Mouse (Mus musculus): ENCODE measurements around the gene Atp13a2. TPM values are rescaled to one million over a fixed set of nuclear protein-coding genes. Genes with fewer than 3 reads are reported as not detected.

Gene Atp13a2
- total RNA-seq, 2 experiments from 2014 or later = 30.2 to 31.0 TPM

DNA sequence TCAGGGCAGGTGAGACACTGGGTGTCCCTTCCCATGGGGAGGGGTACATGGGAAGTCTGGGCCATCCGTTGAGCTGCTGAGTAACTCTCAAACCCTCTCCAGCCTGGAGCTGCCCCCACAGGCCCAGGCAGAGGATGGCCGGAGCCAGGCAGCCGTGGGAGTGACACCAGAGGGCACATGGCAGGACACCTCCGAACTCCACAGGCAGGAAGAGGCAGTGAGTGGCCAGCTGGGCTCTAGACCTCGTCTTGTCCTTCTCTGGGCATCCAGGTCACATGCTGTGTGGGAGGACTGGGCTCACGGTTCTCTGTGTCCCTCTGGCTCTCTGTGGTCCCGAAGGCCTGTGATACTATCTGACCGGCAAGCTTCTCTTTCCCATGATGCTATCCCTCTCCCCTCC lies 7.2 kb downstream of the Atp13a2 start:
- no peak for DNase-seq (ENCODE audit: low spot score in 2 of 2)

DNA sequence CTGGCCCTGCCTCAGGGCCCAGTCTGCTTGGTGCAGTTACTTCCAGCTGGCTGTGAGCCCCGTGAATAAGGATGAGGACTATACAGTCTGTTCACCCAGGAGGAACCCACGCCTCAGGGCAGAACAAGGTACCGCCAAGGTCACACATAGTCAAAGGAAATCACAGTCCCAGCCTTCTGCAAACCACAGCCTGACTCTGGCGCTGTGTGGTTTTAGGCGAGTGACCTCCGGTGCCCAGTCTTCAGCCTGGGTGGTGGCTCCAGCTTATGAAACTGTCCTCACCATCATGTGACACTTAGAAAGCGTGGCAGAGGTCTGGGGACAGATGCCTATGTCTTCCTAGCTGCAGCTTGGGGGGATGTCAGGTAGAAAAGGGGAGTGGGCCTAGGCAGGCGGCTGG lies 9.1 kb downstream of the Atp13a2 start:
- DNase-seq (ENCODE audit: low spot score in 2 of 2) = no peak

DNA sequence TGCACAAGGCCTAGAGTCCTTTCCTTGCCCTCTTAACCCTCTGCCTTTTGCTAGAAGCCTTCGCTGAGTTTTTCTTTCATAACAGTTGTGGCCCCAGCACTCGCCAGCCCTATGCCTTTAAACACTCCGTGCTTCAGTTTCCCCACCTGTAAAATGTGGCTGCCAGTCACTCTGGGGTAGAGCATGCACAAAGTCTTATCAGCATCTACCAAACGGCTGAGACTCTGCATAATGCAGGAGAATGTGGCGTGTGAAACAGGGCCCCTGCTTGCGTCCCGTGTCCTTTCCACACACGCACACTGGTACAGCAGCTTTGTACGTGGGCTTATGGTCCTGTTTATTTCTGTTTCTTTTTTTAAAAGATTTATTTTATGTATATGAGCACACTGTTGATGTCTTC lies 10.1 kb downstream of the Atp13a2 start:
- DNase-seq (ENCODE audit: low spot score in 2 of 2) = no peak

DNA sequence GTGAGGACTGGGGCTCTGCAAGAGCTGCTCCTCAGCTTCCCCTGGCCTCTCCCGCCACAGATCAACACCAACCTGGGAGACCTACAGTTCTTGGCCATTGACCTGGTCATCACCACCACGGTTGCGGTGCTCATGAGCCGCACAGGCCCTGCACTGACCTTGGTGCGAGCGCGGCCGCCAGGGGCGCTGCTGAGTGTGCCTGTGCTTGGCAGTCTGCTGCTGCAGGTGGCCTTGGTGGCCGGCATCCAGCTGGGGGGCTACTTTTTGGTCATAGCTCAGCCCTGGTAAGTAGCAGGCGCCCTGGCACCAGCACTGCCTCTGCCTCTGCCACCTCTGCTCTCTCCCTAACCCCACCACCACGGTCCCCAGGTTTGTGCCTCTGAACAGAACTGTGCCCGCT lies 19.3 kb downstream of the Atp13a2 start:
- peak; percentile 67 for DNase-seq (ENCODE audit: low spot score in 2 of 2)

DNA sequence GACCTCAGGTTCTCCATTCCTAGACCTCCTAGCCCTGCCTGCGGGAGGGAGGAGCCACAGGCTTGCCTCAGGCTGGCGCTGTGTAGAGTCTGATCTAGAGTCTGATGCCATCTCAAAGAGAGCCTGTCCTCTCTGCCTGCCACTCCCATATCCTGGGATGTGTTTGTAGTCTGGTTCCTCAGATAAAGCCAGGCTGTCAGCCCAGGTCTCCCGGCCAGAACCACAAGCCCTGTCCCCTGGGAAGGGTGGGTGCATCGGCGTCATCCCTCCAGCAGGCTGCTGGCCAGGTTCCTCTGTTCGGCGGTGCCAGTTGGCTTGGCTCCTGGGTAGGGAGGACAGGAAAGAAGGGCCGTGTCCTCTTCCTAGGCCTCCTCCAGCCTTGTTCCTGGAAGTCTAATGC lies 21.4 kb downstream of the Atp13a2 start:
- peak in 1 of 2 experiments; percentile 47 for DNase-seq (ENCODE audit: low spot score in 2 of 2)

DNA sequence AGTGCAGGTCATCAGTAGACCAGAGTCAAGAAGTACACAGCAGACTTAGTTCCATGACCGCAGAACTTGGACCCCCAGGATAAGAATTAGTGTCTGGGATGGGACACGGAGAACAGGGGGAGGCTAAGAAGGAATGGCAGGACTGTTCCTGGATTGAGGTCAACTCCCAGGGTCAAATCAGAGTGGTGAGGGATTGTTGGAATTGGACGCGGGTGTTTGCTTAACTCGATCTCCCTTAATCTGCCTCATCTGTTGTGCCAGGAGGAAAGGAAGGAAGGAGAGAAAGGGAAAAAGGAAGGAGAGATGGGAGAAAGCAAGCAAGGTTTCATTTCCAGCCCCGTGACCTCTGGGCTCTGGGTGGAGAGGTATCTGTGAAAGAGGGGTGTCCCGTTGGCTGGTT lies 23.4 kb downstream of the Atp13a2 start, which contains the start of gene Mfap2:
Mfap2 (plus strand) TSS at position 301 of the 400 bp plus-strand sequence.
- DNase-seq (ENCODE audit: low spot score in 2 of 2) = no peak

DNA sequence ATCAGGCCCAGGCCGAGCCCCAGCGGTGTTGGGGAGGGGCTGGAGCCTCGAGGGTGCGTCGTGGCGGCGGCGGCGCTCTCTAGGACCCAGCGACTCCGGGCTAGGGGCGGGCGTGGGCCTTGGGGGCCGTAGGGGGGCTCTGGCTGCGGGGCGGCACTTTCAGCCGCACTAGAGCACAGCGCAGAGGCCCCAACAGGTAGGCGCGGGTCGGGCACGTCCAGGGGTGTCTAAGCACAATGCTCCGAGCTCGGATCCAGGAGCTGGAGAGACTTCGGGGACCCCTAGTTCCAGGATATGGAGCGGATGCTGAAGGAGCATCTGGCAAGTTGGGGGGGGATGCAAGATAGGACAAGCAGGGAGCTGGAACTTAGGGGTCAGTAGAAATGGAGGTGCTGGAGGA lies 23.9 kb downstream of the Atp13a2 start:
- DNase-seq (ENCODE audit: low spot score in 2 of 2) = no peak

DNA sequence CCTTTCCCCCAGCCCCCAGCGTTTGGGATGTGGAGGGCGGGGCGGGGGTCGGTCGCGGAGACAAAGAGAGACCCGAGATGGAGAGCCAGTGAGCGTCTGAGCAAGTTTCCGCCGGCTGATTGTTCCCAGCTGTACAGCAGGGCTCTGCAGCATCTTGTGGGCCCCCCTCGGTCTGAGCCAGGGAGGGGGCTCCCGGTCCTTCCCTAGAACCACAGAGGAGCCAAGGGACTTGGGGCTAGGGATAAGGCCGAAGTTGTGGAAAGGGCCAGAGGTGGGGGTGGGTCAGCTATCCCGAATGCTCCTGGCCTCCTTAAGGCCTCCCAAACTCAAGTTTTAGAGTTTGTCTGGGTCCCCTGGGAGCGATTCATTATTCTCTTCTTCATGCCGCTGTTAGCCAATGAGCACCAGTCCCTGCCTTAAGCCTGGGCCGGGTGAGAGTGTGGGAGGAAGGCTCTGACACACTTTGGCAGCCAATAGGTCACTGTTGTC lies 24.3 kb downstream of the Atp13a2 start:
- no peak for DNase-seq (ENCODE audit: low spot score in 2 of 2)

DNA sequence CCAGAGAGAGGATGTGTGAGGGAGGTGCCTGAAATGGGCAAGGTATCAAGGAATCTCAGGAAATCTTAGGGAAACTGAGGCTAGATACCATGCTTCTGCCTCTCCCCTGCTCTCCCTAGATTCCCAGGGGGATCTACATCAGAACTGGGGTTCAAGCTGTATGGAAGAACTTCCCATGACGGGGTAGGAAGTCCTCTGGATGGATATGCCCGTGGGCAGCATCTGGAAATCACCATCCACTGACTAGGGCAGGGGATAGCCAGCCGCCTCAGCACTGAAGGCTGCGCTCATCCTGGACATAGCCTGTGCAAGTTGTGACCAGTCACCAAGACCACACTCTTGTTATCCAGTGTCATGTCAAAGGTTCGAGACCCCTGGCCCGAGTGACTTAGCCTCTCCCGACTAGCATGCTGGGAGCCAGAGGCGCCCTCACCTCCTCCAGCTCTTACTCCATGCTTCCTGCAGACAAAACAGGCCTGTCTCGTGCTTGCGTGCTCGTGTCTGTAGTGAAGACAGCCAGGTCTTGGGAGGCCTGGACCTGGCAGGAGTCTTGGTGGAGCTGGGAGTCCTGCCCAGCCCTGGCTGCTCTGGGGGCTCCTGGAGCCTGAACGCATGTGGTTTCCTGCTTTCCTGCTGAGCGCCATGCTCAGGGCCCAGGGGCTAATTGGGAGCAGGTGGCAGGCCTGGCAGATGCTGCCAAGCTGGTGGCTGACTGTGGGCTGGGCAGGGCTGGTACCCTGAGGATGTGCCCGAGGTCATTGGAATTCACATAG lies 25.1 kb downstream of the Atp13a2 start:
- no peak for DNase-seq (ENCODE audit: low spot score in 2 of 2)

DNA sequence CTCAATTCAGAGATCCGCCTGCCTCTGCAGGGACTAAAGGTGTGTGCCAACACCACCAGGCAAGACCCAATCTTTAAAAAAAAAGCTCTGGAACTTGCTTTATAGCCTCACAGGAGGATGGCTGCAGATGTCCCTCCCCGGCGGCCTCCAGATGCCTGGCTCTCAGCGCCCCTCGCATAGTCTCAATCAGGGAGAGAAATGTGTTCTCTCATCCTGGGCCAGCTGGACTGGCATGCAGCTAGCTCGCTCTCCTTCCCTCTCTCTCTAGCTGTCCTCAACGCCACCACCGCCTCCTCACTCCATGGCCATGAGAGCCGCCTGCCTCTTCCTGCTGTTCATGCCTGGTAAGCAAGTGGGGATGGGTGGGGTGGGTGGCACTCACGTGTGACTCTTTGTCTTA lies 25.9 kb downstream of the Atp13a2 start:
- no peak for DNase-seq (ENCODE audit: low spot score in 2 of 2)

DNA sequence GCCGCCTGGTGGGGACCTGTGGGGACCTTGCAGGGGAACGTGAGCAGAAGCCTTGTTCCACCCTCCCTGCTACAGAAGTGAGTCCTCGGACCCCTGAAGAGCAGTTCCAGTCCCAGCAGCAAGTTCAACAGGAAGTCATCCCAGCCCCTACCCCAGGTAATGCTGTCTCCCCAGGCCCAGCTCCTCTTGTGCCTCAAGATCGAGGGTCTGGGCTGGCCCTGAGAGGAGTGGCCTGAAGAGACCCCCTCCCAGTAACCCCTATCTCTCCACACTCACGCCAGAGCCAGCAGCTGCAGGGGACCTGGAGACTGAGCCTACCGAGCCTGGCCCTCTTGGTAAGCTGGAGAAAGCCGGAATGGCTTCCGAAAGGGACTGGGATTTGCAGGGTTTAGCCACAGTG lies 27.4 kb downstream of the Atp13a2 start:
- DNase-seq (ENCODE audit: low spot score in 2 of 2) = no peak

DNA sequence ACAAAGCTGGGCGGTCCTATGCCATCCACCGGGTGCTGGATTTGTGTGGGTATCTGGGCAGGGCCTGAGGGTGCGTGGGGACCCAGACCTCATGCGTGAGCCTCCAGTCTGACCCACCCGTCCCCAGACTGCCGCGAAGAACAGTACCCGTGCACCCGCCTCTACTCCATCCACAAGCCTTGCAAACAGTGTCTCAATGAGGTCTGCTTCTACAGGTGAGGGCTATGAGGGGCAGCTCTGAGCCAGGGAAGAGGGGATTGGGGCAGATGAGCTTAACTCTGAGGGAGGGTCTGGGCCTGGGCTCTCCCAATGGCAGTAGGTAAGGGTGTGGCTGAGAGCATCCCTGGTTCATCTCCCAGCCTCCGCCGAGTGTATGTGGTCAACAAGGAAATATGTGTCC lies 28.2 kb downstream of the Atp13a2 start:
- no peak for DNase-seq (ENCODE audit: low spot score in 2 of 2)

DNA sequence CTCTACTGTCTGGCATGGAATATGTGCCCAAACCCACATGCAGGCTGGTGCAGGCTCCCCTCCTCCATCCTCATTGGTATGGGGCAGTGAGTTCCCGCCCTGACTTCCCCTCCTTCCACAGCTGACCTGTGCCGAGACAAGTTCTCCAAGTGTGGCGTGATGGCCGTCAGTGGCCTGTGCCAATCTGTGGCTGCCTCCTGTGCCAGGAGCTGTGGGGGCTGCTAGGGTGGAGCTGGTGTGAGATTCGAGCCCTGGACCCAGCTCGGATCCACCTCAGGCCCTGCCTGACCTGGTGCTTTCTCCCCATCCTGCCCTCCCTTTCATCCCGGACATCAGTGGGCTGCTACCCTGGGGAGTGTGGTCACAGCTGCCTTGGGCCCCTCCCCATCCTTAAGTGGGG lies 28.7 kb downstream of the Atp13a2 start:
- no peak for DNase-seq (ENCODE audit: low spot score in 2 of 2)

DNA sequence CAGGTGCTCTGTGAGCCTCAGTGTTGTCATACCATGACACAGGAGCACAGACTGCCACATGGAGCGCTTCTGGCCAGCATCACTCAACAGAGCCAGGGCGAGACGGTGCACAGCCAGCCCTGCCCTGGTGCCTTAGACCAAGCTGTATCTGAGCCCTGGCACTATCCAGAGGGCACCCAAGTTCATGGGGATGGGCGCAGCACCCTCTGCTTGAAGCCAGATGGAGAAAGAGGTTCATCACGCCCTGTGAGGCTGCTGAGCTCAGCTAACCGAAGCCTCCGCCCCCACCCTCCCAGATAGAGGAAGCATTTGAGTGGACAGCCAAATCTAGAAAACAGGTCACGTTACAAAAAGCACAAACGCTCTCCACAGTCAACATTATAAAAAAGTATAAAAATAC lies 29.6 kb downstream of the Atp13a2 start:
- no peak for DNase-seq (ENCODE audit: low spot score in 2 of 2)

DNA sequence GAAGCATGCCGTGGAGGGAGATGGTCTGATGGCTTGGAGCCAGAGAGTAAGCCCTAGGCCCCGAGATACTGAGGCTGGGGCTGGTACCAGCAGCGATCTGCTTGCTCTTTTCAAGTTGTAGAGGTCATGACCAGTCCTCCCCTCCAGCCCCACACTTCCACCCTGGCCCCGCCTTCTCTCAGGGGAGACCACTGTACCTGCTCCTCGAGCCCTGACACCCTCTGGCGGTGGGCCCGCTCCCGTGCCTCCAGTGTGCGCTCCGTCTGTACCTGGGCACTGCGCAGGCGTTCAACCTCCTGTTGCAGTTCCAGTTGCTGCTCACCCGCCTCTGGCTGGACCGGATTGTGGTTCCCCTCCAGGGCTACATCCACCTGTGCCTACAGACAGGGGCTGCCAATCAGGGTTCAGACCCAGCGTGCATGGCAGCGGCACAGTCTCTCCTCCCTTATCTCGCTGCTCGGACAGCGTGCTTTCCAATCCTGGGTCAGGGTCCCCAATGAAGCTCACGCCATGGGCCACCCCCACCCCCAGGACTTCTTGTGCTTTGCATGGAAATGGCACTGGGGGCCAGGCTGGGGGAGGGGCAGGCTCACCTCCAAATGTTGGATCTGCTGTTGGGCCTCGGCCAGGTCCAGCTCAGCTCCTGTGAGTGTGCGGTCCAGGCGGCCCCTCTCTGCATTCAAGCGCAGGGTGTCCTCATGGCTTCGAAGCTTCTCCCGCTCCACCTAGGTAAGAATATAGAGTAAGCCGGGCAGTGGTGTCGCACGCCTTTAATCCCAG lies 31.2 kb downstream of the Atp13a2 start:
- DNase-seq (ENCODE audit: low spot score in 2 of 2) = no peak

DNA sequence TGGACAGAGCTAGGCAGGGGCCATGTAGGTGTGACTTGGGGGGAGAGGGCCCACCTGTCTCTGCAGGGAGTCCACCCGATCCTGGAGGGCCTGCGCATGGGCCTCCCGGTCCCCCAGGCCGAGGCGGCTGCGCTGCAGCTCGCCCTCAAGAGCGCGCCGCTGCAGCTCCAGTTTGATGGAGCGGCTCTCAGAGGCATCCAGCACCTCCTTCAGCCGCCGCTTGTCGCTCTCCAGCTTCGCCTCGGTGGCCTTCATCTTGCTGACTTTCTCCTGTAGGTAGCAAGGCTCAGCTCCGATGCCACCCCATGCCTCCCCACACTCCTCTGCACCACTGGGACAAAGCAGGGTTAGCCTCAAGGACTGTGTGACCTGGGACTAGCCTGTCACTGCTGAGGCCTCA lies 33.5 kb downstream of the Atp13a2 start:
- DNase-seq (ENCODE audit: low spot score in 2 of 2) = no peak

DNA sequence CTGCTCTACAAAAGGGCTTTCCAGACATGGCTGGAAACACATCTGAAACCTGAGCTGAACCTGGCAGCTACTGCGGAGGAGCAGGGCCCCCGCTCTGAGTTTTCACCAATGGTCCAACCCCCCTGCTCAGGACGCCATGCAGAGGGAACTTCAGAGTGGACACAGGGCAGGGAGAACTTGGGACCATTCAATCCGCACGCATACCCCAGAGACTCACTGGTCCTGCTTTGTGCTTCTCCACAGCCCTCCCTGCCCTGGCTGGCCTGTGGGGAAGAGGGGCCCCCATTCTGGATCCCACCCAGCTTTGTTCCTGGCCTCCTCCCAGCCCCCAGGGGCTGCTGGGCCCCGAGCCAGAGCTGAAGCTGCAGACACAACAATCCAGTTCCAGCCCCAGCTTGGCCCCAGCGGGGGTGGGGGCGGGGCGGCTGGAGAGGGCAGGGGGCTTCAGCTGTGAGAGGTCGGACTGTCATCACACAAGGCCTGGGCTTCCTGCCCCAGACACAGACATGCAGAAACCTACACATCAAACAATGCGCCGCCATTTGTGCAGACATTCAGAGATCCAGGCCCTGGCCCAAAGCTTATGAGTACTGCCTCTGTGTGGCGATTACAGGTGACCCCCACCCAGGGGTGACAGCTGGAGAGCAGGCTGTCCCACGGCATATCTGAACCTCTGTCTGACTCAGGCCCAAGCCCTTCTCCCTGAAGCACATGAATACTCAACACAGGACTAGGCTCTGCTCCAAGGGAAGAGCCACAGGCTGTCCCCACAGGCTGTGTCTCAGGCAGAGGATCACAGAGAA lies 34.3 kb downstream of the Atp13a2 start:
- no peak for DNase-seq (ENCODE audit: low spot score in 2 of 2)

DNA sequence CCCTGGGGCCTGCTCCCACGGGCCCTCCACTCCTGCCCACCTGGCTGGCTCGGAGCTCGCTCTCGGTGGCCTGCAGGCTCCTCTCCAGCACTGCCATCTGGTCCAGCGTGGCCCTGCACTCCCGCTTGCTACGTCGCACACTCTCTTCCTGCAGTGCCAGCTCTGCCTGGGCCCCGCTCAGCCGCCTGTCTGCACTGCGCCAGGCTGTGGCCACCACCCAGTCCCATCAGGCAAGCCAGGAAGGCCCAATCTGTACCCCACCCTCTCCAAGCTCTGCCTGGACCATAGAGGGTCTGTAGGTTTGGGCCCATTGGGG lies 34.9 kb downstream of the Atp13a2 start:
- no peak for DNase-seq (ENCODE audit: low spot score in 2 of 2)

DNA sequence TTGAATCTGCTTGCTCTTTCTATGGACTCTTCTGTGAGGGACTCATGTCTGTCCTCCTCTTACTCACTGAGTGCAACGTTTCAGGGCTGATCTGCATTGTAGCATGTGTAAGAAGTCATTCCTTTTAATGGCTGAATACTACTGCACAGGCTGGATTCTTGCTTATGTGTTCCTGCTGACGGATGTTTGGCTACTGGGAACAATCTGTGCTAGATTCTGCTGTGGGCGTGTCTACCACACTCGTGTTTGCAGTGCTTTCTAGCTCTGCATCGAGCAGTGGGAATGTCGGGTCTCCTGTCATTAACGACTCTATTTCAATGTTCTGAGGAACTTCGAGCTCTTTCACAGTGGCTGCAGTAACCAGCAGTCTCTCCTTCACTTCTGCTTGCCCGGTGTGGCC lies 37.4 kb downstream of the Atp13a2 start:
- DNase-seq (ENCODE audit: low spot score in 2 of 2) = no peak

DNA sequence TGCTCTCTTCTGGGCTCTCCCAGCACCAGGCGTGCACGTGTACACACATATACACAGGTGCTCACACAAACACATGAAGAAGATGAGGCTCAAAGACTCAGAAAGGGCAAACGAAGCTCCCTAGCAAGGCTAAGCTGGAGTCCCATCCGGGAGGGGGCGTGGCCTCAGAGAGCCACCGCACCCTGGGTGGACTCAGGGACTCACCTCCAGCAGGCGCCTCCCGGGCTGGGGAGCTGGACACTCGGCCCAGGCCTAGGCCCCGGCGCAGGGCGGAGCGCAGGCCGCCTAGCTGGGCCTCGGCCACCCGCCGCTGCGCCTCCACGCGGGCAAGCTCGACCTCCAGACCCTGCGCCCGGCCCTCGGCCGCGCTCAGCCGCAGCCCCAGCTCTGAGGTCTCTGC lies 38.3 kb downstream of the Atp13a2 start:
- no peak for DNase-seq (ENCODE audit: low spot score in 2 of 2)

DNA sequence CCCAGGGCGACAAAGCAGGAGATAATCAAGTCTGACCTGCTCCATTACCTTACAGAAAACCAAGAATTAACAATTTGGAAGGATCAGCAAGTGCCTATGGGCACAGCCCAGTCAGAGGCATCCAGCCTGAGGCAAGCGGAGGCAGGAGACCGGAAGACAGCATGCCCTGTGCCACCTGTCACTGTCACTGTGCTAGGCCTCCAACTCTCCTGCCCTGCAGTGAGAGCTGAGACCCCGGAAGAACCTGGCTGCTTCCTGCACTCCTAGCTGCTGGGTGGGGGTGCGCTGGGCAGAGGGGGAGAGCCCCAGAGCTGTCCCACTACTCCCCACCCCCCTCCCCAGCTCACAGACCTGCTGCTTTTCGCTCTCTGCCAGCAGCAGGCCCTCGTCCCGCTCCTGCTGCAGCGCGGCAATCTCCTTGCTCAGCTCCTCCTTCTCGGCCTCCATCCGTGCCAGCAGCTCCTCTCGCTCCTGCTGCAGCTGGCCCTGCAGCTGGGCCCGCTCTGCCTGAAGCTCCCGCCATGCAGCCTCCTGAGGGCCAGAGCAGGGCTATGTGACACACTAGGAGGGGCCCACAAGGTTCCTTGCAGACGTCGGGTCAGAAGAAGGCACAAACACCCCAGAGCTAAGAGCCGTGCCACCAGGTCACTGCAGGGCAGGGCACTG lies 44.0 kb downstream of the Atp13a2 start:
- no peak for DNase-seq (ENCODE audit: low spot score in 2 of 2)

All from adrenal gland, adult 18-20 months (tissue).